Mouse (Mus musculus) c-Kit-positive CD71-negative TER-119-negative erythroid progenitor cells, embryonic 14.5 days (primary cell): ENCODE data around the gene Ybx2.

Source experiments
- DNase-seq: peaks from one replicate; pipeline ENCODE4 v3.0.0-alpha.2; 2013; ENCODE audit warnings: low read depth

The Ybx2 gene

GRCm38 (mm10) chr11:69935137-69935879, at the start of gene Ybx2:
TSS of gene Ybx2 (plus strand) at chr11:69935796.
- no peak for DNase-seq

- no peak for DNase-seq
Observed at GRCm38 (mm10) chr11:69886907-69887635, 48.5 kb upstream of the Ybx2 start.

- DNase-seq = no peak
Observed at GRCm38 (mm10) chr11:69891482-69891881, 44.1 kb upstream of the Ybx2 start.

- no peak for DNase-seq
Observed at GRCm38 (mm10) chr11:69894671-69895070, 40.9 kb upstream of the Ybx2 start.

GRCm38 (mm10) chr11:69895291-69895690, 40.3 kb upstream of the Ybx2 start, which contains the start of gene Acap1:
TSS of gene Acap1 (minus strand) at chr11:69895539.
- no peak for DNase-seq

- DNase-seq = no peak
Observed at GRCm38 (mm10) chr11:69899870-69900269, 35.7 kb upstream of the Ybx2 start.

GRCm38 (mm10) chr11:69900471-69901405, 34.9 kb upstream of the Ybx2 start, which contains the start of the genes 2810408A11Rik and Neurl4:
TSS of gene 2810408A11Rik (minus strand) at chr11:69900987.
TSS of gene Neurl4 (plus strand) at chr11:69901072.
- DNase-seq = peak; percentile 93

- peak; percentile 94 for DNase-seq
Observed at GRCm38 (mm10) chr11:69901406-69901846, 34.2 kb upstream of the Ybx2 start.

GRCm38 (mm10) chr11:69901993-69902392, 33.6 kb upstream of the Ybx2 start:
- DNase-seq = no peak

- no peak for DNase-seq
Observed at GRCm38 (mm10) chr11:69902972-69903371, 32.6 kb upstream of the Ybx2 start.

GRCm38 (mm10) chr11:69904311-69904710, 31.3 kb upstream of the Ybx2 start:
- no peak for DNase-seq

GRCm38 (mm10) chr11:69908645-69909044, 27.0 kb upstream of the Ybx2 start:
- DNase-seq = no peak

- no peak for DNase-seq
Observed at GRCm38 (mm10) chr11:69909174-69909573, 26.4 kb upstream of the Ybx2 start.

GRCm38 (mm10) chr11:69910177-69910576, 25.4 kb upstream of the Ybx2 start:
- DNase-seq = no peak

GRCm38 (mm10) chr11:69910781-69911560, 24.6 kb upstream of the Ybx2 start:
- no peak for DNase-seq

GRCm38 (mm10) chr11:69911701-69912100, 23.9 kb upstream of the Ybx2 start:
- no peak for DNase-seq

GRCm38 (mm10) chr11:69912716-69913530, 22.7 kb upstream of the Ybx2 start:
- no peak for DNase-seq

- DNase-seq = peak; percentile 91
Observed at GRCm38 (mm10) chr11:69913554-69914371, 21.8 kb upstream of the Ybx2 start, which contains the start of gene Gps2. TSS of gene Gps2 (plus strand) at chr11:69913888.

- no peak for DNase-seq
Observed at GRCm38 (mm10) chr11:69914372-69914764, 21.2 kb upstream of the Ybx2 start.
